Mouse (Mus musculus) bone marrow macrophage, adult 2 months (primary cell): Measurements from ENCODE around the gene D030056L22Rik. TPM values are rescaled to one million over a fixed set of nuclear protein-coding genes. Genes with fewer than 3 reads are reported as not detected.

ENCODE experiments used
- H3K27ac ChIP-seq: 2 replicates; pipeline ENCODE4 v1.5.1; 2012; ENCODE audit warnings: low read depth, low read length; ENCODE audit not compliant: insufficient read depth
- H3K4me1 ChIP-seq: 2 replicates; pipeline ENCODE4 v1.6.1; 2012; ENCODE audit warnings: low read length; ENCODE audit not compliant: control insufficient read depth, insufficient read depth
- H3K4me3 ChIP-seq: 2 replicates; pipeline ENCODE4 v1.5.1; 2012; ENCODE audit warnings: mild to moderate bottlenecking, low read length, moderate library complexity; ENCODE audit not compliant: insufficient read depth
- CTCF ChIP-seq: IDR thresholded peaks from 2 replicates; pipeline ENCODE4 v1.5.1; 2012; ENCODE audit warnings: low read depth, mild to moderate bottlenecking, low read length, moderate library complexity
- POLR2A ChIP-seq: IDR thresholded peaks from 2 replicates; pipeline ENCODE4 v1.6.1; 2012; ENCODE audit warnings: mild to moderate bottlenecking, low read depth, low read length, borderline replicate concordance
- polyA plus RNA-seq: library from polyadenylated mRNA; stranded (reverse); fragments of >200 nt; gene quantifications from 2 replicates; pipeline ENCODE4 v1.2.4, GENCODE M21; 2012; ENCODE audit not compliant: missing spikeins, insufficient read depth, insufficient read length

Gene D030056L22Rik
- polyA plus RNA-seq, 1 experiment: 11.5 TPM

GRCm38 (mm10) chr19:18758269-18758668 is 45.3 kb downstream of the D030056L22Rik start:
- no peak for TF ChIP-seq CTCF
- TF ChIP-seq POLR2A: no peak
- Histone ChIP-seq H3K4me1 (no peaks in the 10 kb centered on the region), H3K27ac (no peak overlapping the region), H3K4me3 (no peak overlapping the region)

DNA sequence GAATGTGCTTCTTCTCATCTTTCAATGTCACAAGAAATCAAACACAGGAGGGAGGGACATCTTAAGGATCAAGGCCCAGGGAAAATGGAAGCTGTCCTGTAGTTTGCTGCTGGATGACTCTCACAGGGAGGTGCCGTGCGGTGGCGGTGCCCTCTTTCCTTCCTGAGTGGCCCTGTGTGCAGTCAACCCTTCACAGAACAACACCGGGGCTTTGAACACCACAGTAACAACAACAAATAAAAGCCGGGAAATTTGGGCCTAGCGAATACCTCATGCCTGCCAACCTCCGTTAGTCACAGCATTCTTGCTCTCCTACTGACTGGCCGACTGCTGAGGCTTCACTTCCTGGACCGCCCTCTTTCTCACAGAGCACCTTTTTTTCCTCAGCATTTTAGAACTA is 45.9 kb downstream of the D030056L22Rik start:
- no peak overlapping the region for H3K27ac ChIP-seq
- TF ChIP-seq CTCF: no peak
- no peak for TF ChIP-seq POLR2A

GRCm38 (mm10) chr19:18766399-18766798 is 53.4 kb downstream of the D030056L22Rik start:
- Histone ChIP-seq H3K4me3 (no peak overlapping the region), H3K27ac (no peak overlapping the region), H3K4me1 (no peaks in the 10 kb centered on the region)
- TF ChIP-seq CTCF (no peak), POLR2A (no peak)

More for the DNA sequence above, 45.9 kb downstream of the D030056L22Rik start:
- H3K4me3 ChIP-seq: no peak overlapping the region
- no peaks in the 10 kb centered on the region for H3K4me1 ChIP-seq

Other genes with a start within 250 kb of the D030056L22Rik start
- gene Ostf1, start 81.4 kb upstream of the D030056L22Rik start, polyA plus RNA-seq: 267 and 297 TPM in 2 replicates
- 12.7 and 12.8 TPM in 2 replicates for gene Nmrk1, start 81.2 kb upstream of the D030056L22Rik start, polyA plus RNA-seq
- 6.7 and 10.8 TPM in 2 replicates for gene Carnmt1, start 42.4 kb upstream of the D030056L22Rik start, polyA plus RNA-seq
- gene Trpm6, start 36.8 kb downstream of the D030056L22Rik start, polyA plus RNA-seq: not detected in 2 replicates